Comparison of ENCODE assay signal across 23 mouse cellular contexts in the genomic region with DNA sequence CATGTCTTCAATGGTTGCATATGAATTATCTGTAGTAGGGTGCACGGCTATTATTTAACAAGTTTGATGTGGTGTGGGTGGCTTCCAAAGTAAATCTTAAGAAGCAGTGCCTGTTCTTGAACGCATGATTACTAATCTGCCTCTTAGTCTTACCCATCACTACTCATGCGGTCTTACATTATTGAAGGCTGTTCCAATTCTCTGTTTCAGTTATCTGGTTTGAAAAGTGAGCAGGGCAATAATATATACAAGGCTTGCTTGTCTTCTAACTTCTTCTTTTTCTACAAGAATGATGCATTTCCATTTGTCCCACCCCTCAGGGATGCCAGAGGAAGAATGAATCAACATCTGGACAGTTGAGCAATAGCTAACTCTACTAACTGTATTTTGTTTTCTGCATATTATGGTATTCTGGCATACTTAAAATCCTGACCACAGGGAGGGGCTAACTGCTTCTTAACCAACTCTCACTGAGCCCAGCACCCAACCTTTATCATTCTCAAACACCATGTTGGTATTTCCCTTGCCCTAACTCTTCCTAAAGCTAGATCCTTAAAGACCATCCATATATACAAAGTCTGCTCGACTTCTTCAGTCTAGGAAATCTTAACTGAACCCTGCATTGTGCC. TPM values are rescaled to one million over a fixed set of nuclear protein-coding genes. Genes with fewer than 3 reads are reported as not detected.
DNase-seq lines count a peak whose midpoint lies in the region; ATAC-seq and TF ChIP-seq lines count a peak whose summit lies in the region.
"Had no signal": no experiment of that assay in that cellular context is flagged by ENCODE, and none has a peak within 500 bp of the region (broad histone marks: within the 10 kb centered on the region; RNA-seq: fewer than 3 reads in every experiment).

No protein-coding gene starts in this region.

- peak; percentile 36 for DNase-seq in lung, postnatal 0 days (ENCODE audit: low spot score)
- no peak for DNase-seq in lung, postnatal 36 days
- peak; percentile 68 for DNase-seq in adipocyte (ENCODE audit: low spot score)
- DNase-seq in spleen, postnatal 36 days (ENCODE audit: low spot score in 2 of 2), result no peak
- DNase-seq in hindbrain, embryonic 11.5 days (ENCODE audit: low spot score), result no peak
- DNase-seq: adrenal gland, postnatal 10 days; cerebellum, postnatal 25 days; heart, postnatal 14 days; kidney, adult 2 months; kidney, postnatal 36 days; lung, postnatal 14 days; thymus, adult 2 months had no signal

- no peak overlapping the region for H3K27ac ChIP-seq in lung, postnatal 0 days (ENCODE audit: low read length)
- H3K27ac ChIP-seq in forebrain, embryonic 16.5 days (ENCODE audit: low read length), result no peak overlapping the region
- H3K27ac ChIP-seq in hindbrain, embryonic 11.5 days (ENCODE audit: low read depth, low read length), result no peak overlapping the region
- H3K27ac ChIP-seq: embryonic facial prominence, embryonic 12.5 days; forebrain, embryonic 10.5 days; hindbrain, postnatal 0 days; midbrain, embryonic 13.5 days had no signal

- WGBS in lung, postnatal 0 days, result 79% methylated on average over 4 of the region's 4 CpGs
- 86% methylated on average over 4 of the region's 4 CpGs for WGBS in forebrain, embryonic 16.5 days
- 87% methylated on average over 4 of the region's 4 CpGs for WGBS in hindbrain, embryonic 11.5 days

- H3K4me1 ChIP-seq in lung, postnatal 0 days (ENCODE audit: insufficient read depth, low read depth, low read length), result no peaks in the 10 kb centered on the region
- no peaks in the 10 kb centered on the region for H3K4me1 ChIP-seq in forebrain, embryonic 16.5 days (replicated peaks; ENCODE audit: control insufficient read depth, insufficient read depth, low read length)
- no peaks in the 10 kb centered on the region for H3K4me1 ChIP-seq in hindbrain, embryonic 11.5 days (replicated peaks; ENCODE audit: control insufficient read depth, insufficient read depth, low read length)
- H3K4me1 ChIP-seq: embryonic facial prominence, embryonic 12.5 days; midbrain, embryonic 13.5 days had no signal

- no peaks in the 10 kb centered on the region for H3K9me3 ChIP-seq in lung, postnatal 0 days (ENCODE audit: low read length)
- no peaks in the 10 kb centered on the region for H3K9me3 ChIP-seq in forebrain, embryonic 16.5 days (ENCODE audit: control insufficient read depth, low read length)
- H3K9me3 ChIP-seq in hindbrain, embryonic 11.5 days (ENCODE audit: control insufficient read depth, low read length), result no peaks in the 10 kb centered on the region
- H3K9me3 ChIP-seq: embryonic facial prominence, embryonic 12.5 days; forebrain, embryonic 10.5 days; midbrain, embryonic 13.5 days had no signal

- no peak for TF ChIP-seq EP300 in lung, postnatal 0 days (IDR thresholded peaks at IDR 0.05)

- no peak overlapping the region for H3K4me3 ChIP-seq in lung, postnatal 0 days (ENCODE audit: low read depth, low read length)
- H3K4me3 ChIP-seq in forebrain, embryonic 16.5 days (replicated peaks; ENCODE audit: low read length), result no peak overlapping the region
- no peak overlapping the region for H3K4me3 ChIP-seq in hindbrain, embryonic 11.5 days (ENCODE audit: low read depth, low read length)
- H3K4me3 ChIP-seq: embryonic facial prominence, embryonic 12.5 days; forebrain, embryonic 10.5 days; midbrain, embryonic 13.5 days had no signal

- H3K36me3 ChIP-seq in lung, postnatal 0 days (ENCODE audit: insufficient read depth, low read length), result no peaks in the 10 kb centered on the region
- H3K36me3 ChIP-seq in forebrain, embryonic 16.5 days (ENCODE audit: control insufficient read depth, insufficient read depth), result no peaks in the 10 kb centered on the region
- no peaks in the 10 kb centered on the region for H3K36me3 ChIP-seq in hindbrain, embryonic 11.5 days (ENCODE audit: control insufficient read depth, insufficient read depth, low read length)
- H3K36me3 ChIP-seq: embryonic facial prominence, embryonic 12.5 days; forebrain, embryonic 10.5 days; midbrain, embryonic 13.5 days had no signal

- no peak overlapping the region for H3K4me2 ChIP-seq in lung, postnatal 0 days (replicated peaks; ENCODE audit: low read depth, low read length)
- H3K4me2 ChIP-seq in forebrain, embryonic 16.5 days (ENCODE audit: low read length), result no peak overlapping the region
- H3K4me2 ChIP-seq in hindbrain, embryonic 11.5 days (replicated peaks; ENCODE audit: low read depth, low read length), result no peak overlapping the region
- H3K4me2 ChIP-seq: embryonic facial prominence, embryonic 12.5 days; midbrain, embryonic 13.5 days had no signal

- H3K27me3 ChIP-seq in lung, postnatal 0 days (replicated peaks; ENCODE audit: insufficient read depth, low read length), result no peaks in the 10 kb centered on the region
- no peaks in the 10 kb centered on the region for H3K27me3 ChIP-seq in forebrain, embryonic 16.5 days (replicated peaks; ENCODE audit: control insufficient read depth, insufficient read depth, low read length)
- H3K27me3 ChIP-seq in hindbrain, embryonic 11.5 days (ENCODE audit: control insufficient read depth, insufficient read depth, low read length), result no peaks in the 10 kb centered on the region
- H3K27me3 ChIP-seq: embryonic facial prominence, embryonic 12.5 days; midbrain, embryonic 13.5 days had no signal

- no peak overlapping the region for H3K9ac ChIP-seq in lung, postnatal 0 days (replicated peaks; ENCODE audit: low read depth)
- no peak overlapping the region for H3K9ac ChIP-seq in forebrain, embryonic 16.5 days (replicated peaks; ENCODE audit: low read depth, low read length)
- H3K9ac ChIP-seq in hindbrain, embryonic 11.5 days (ENCODE audit: low read depth, low read length), result no peak overlapping the region
- H3K9ac ChIP-seq: embryonic facial prominence, embryonic 12.5 days; midbrain, embryonic 13.5 days had no signal

- no peak for ATAC-seq in lung, postnatal 0 days
- ATAC-seq in megakaryocyte, adult 5-6 weeks (ENCODE audit: poor library complexity, severe bottlenecking), result peak; percentile 56
- no peak for ATAC-seq in forebrain, embryonic 16.5 days
- no peak for ATAC-seq in hindbrain, embryonic 11.5 days (ENCODE audit: low FRiP score)
- ATAC-seq: hindbrain, postnatal 0 days; midbrain, embryonic 13.5 days had no signal

- TF ChIP-seq CTCF in lung, postnatal 0 days (IDR thresholded peaks at IDR 0.05), result no peak

RNA-seq across cellular contexts. Expression of gene Ccl9, which starts 1.4 kb away (rescaled TPM):
- polyA plus RNA-seq in lung, postnatal 0 days (2015; fragmentation: Nextera tagmentation; extraction: Ambion mirVana), result 29.8 and 36.6 TPM in 2 replicates
- total RNA-seq in megakaryocyte, adult 5-6 weeks (2015), result 447 and 459 TPM in 2 replicates
- 282 and 303 TPM in 2 replicates for total RNA-seq in megakaryocyte, adult 5-6 weeks (2017)
- polyA plus RNA-seq in forebrain, embryonic 16.5 days (2015; fragmentation: Nextera tagmentation; extraction: Ambion mirVana), result 1.9 TPM in 2 replicates
- polyA plus RNA-seq in hindbrain, embryonic 11.5 days (2014; fragmentation: Nextera tagmentation; extraction: Ambion mirVana), result 2.1 and 3.1 TPM in 2 replicates

RNA-seq across cellular contexts. Expression of gene Ccl6, which starts 15.8 kb away (rescaled TPM):
- polyA plus RNA-seq in lung, postnatal 0 days (2015; fragmentation: Nextera tagmentation; extraction: Ambion mirVana), result 413 and 421 TPM in 2 replicates
- total RNA-seq in megakaryocyte, adult 5-6 weeks (2015), result 916 and 950 TPM in 2 replicates
- 592 and 639 TPM in 2 replicates for total RNA-seq in megakaryocyte, adult 5-6 weeks (2017)
- polyA plus RNA-seq in forebrain, embryonic 16.5 days (2015; fragmentation: Nextera tagmentation; extraction: Ambion mirVana), result 1.9 and 2.4 TPM in 2 replicates
- polyA plus RNA-seq in hindbrain, embryonic 11.5 days (2014; fragmentation: Nextera tagmentation; extraction: Ambion mirVana), result 0.98 and 1.3 TPM in 2 replicates
- total RNA-seq: hindbrain, postnatal 0 days had no signal

RNA-seq across cellular contexts. Expression of gene Ccl5, which starts 46.7 kb away (rescaled TPM):
- polyA plus RNA-seq in lung, postnatal 0 days (2015; fragmentation: Nextera tagmentation; extraction: Ambion mirVana), result 3.3 and 5.9 TPM in 2 replicates
- 32.1 and 70.7 TPM in 2 replicates for total RNA-seq in megakaryocyte, adult 5-6 weeks (2015)
- 7.2 and 11.1 TPM in 2 replicates for total RNA-seq in megakaryocyte, adult 5-6 weeks (2017)
- polyA plus RNA-seq in forebrain, embryonic 16.5 days (2015; fragmentation: Nextera tagmentation; extraction: Ambion mirVana), result 0.60 TPM in 1 of 2 replicates, not detected in the other
- polyA plus RNA-seq in hindbrain, embryonic 11.5 days (2014; fragmentation: Nextera tagmentation; extraction: Ambion mirVana), result 0.42 TPM in 1 of 2 replicates, not detected in the other
- total RNA-seq: hindbrain, postnatal 0 days; layer of hippocampus, postnatal 25 days; left cerebral cortex, postnatal 25 days had no signal
- polyA plus RNA-seq: midbrain, embryonic 13.5 days had no signal

RNA-seq across cellular contexts. Expression of gene Heatr9, which starts 55.1 kb away (rescaled TPM):
- not detected in 2 replicates for polyA plus RNA-seq in lung, postnatal 0 days (2015; fragmentation: Nextera tagmentation; extraction: Ambion mirVana)
- not detected in 2 replicates for total RNA-seq in megakaryocyte, adult 5-6 weeks (2015)
- not detected in 2 replicates for total RNA-seq in megakaryocyte, adult 5-6 weeks (2017)
- not detected in 2 replicates for polyA plus RNA-seq in forebrain, embryonic 16.5 days (2015; fragmentation: Nextera tagmentation; extraction: Ambion mirVana)
- polyA plus RNA-seq in hindbrain, embryonic 11.5 days (2014; fragmentation: Nextera tagmentation; extraction: Ambion mirVana), result not detected in 2 replicates
- total RNA-seq: adrenal gland, postnatal 10 days; heart, postnatal 14 days; hindbrain, postnatal 0 days; layer of hippocampus, postnatal 25 days; left cerebral cortex, postnatal 25 days; liver, adult 2 months had no signal
- polyA plus RNA-seq: embryonic facial prominence, embryonic 12.5 days; forebrain, embryonic 10.5 days; frontal cortex, adult 2 months; gonadal fat pad, adult 2 months; hindbrain, postnatal 0 days; liver, adult 2 months; midbrain, embryonic 13.5 days had no signal

Comparison
In these comparisons a context has a peak if more than half of its experiments do, and no peak if none do; other contexts are left out.
1. DNase-seq: peak in lung, postnatal 0 days (single experiment) and adipocyte (single experiment); none in lung, postnatal 36 days (single experiment), spleen, postnatal 36 days (0 of 2) and hindbrain, embryonic 11.5 days (single experiment).
2. RNA of gene Ccl6, which starts 15.8 kb away (polyA plus RNA-seq): 413 to 421 TPM in lung, postnatal 0 days; 1.9 to 2.4 TPM in forebrain, embryonic 16.5 days and 0.98 to 1.3 TPM in hindbrain, embryonic 11.5 days; every median in the first group is over 100 times any median in the second.